In genomic region chr4:101350656-101351055, GRCm38 (mm10) we compare ENCODE assay signal across 21 mouse cellular contexts.
A peak's percentile ranks its signal among the peaks of the same experiment; 100 is the strongest.
DNase-seq lines count a peak whose midpoint lies in the region; TF ChIP-seq lines count a peak whose summit lies in the region.
"Had no signal": no experiment of that assay in that cellular context is flagged by ENCODE, and none has a peak within 500 bp of the region (broad histone marks: within the 10 kb centered on the region; RNA-seq: fewer than 3 reads in every experiment).

No protein-coding gene starts in this region.

- no peaks in the 10 kb centered on the region for H3K27me3 ChIP-seq in liver, adult 2 months (ENCODE audit: control insufficient read depth, insufficient read depth, low read length)
- H3K27me3 ChIP-seq: forebrain, embryonic 15.5 days; megakaryocyte, embryonic 14.5 days; midbrain, embryonic 15.5 days had no signal

- WGBS in liver, adult 2 months: 66% methylated on average over 8 of the region's 8 CpGs
- WGBS in olfactory bulb, adult 2 months: 74% methylated on average over 8 of the region's 8 CpGs

- H3K27ac ChIP-seq in liver, adult 2 months (replicated peaks; ENCODE audit: insufficient read depth, low read depth, low read length): peak overlapping the region; percentile 55
- H3K27ac ChIP-seq in olfactory bulb, adult 2 months (ENCODE audit: insufficient read depth, low read depth, low read length): 0 out of 2 replicates have a peak overlapping the region, but pooled peaks have one; percentile 23
- H3K27ac ChIP-seq: forebrain, embryonic 15.5 days; heart, embryonic 10.5 days; midbrain, embryonic 15.5 days had no signal

- H3K36me3 ChIP-seq in liver, adult 2 months (ENCODE audit: control insufficient read depth, insufficient read depth, low read length): peaks cover 29% of the 10 kb centered on the region

- no peak overlapping the region for H3K9ac ChIP-seq in liver, adult 2 months (ENCODE audit: low read depth, low read length)
- H3K9ac ChIP-seq: forebrain, embryonic 15.5 days; midbrain, embryonic 15.5 days had no signal

- DNase-seq in gastrocnemius, adult 18-20 months (ENCODE audit: low spot score): peak; percentile 33
- DNase-seq in gastrocnemius, postnatal 4 days (ENCODE audit: low spot score in 2 of 2): no peak
- no peak for DNase-seq in liver, adult 2 months (ENCODE audit: extremely low read depth, low read depth, low spot score)
- DNase-seq in liver: no peak
- DNase-seq in adrenal gland, adult 8-10 months: peak; percentile 63
- DNase-seq in lung, postnatal 25 days (ENCODE audit: low spot score): no peak
- DNase-seq in thymus, adult 18-20 months: no peak
- DNase-seq: cerebellum, postnatal 14 days; embryo, embryonic 11 days; kidney, postnatal 10 days; left cerebral cortex, postnatal 4 days; lung, adult 18-20 months; lung, postnatal 14 days; thymus, postnatal 14 days had no signal

- peaks cover 21% of the 10 kb centered on the region; the same call in 1 of the 2 replicates for H3K4me1 ChIP-seq in liver, adult 2 months (ENCODE audit: control insufficient read depth, insufficient read depth, low read length)
- peaks cover 4% of the 10 kb centered on the region for H3K4me1 ChIP-seq in olfactory bulb, adult 2 months (ENCODE audit: control insufficient read depth, insufficient read depth, low read length)

- H3K79me2 ChIP-seq in liver, adult 2 months (ENCODE audit: control insufficient read depth, insufficient read depth, low read length): peaks cover 14% of the 10 kb centered on the region; the same call in 1 of the 2 replicates

- TF ChIP-seq CTCF in liver, adult 2 months (IDR thresholded peaks at IDR 0.05; ENCODE audit: low read depth, low read length): no peak
- TF ChIP-seq CTCF in olfactory bulb, adult 2 months (IDR thresholded peaks at IDR 0.05; ENCODE audit: insufficient read depth, low read depth, low read length): no peak

- TF ChIP-seq POLR2A in liver, adult 2 months (IDR thresholded peaks at IDR 0.05; ENCODE audit: extremely low read depth, insufficient read depth, low read length): no peak
- TF ChIP-seq POLR2A in olfactory bulb, adult 2 months (IDR thresholded peaks at IDR 0.05; ENCODE audit: insufficient read depth, low read depth, low read length): no peak

- H3K4me3 ChIP-seq in liver, adult 2 months (ENCODE audit: insufficient read depth, low read depth, low read length): no peak overlapping the region
- H3K4me3 ChIP-seq in olfactory bulb, adult 2 months (ENCODE audit: insufficient read depth, low read depth, low read length): no peak overlapping the region
- H3K4me3 ChIP-seq: erythroblast, embryonic 14.5 days; forebrain, embryonic 15.5 days; heart, embryonic 10.5 days; megakaryocyte, embryonic 14.5 days; midbrain, embryonic 15.5 days; myocyte had no signal

Comparison
In these comparisons a context has a peak if more than half of its experiments do, and no peak if none do; other contexts are left out.
1. DNase-seq: peak in gastrocnemius, adult 18-20 months (single experiment) and adrenal gland, adult 8-10 months (single experiment); none in gastrocnemius, postnatal 4 days (0 of 2), liver, adult 2 months (single experiment), liver (single experiment), lung, postnatal 25 days (single experiment) and thymus, adult 18-20 months (0 of 2).